Mouse (Mus musculus) kidney, embryonic 16.5 days (tissue): ENCODE data around the gene Arhgap10. TPM values are rescaled to one million over a fixed set of nuclear protein-coding genes. Genes with fewer than 3 reads are reported as not detected.
A peak's percentile ranks its signal among the peaks of the same experiment; 100 is the strongest.

ENCODE experiments used
- ATAC-seq: fragments of 200-750 bp; cut with Nextera tagmentation; 2 replicates; pipeline ENCODE4 v1.8.0; 2017; ENCODE audit warnings: moderate TSS enrichment; ENCODE audit not compliant: low FRiP score, low TSS enrichment
- H3K27ac ChIP-seq: fragments of 300-500 bp; sonication (generic); 2 replicates; pipeline ENCODE4 v1.5.1; 2014; ENCODE audit warnings: low read length
- H3K27me3 ChIP-seq: fragments of 300-500 bp; sonication (generic); 2 replicates; pipeline ENCODE4 v1.6.1; 2014; ENCODE audit warnings: low read length, control low read depth, mixed read lengths; ENCODE audit not compliant: insufficient read depth
- H3K36me3 ChIP-seq: fragments of 300-500 bp; sonication (generic); 2 replicates; pipeline ENCODE4 v1.6.1; 2014; ENCODE audit warnings: low read length, control low read depth, mixed read lengths; ENCODE audit not compliant: insufficient read depth
- H3K4me1 ChIP-seq: fragments of 300-500 bp; sonication (generic); 2 replicates; pipeline ENCODE4 v1.6.1; 2014; ENCODE audit warnings: low read length, control low read depth, mixed read lengths; ENCODE audit not compliant: insufficient read depth
- H3K4me2 ChIP-seq: fragments of 300-500 bp; sonication (generic); replicated peaks from 2 replicates; pipeline ENCODE4 v1.6.1; 2014; ENCODE audit warnings: low read depth, low read length
- H3K4me3 ChIP-seq: fragments of 300-500 bp; sonication (generic); 2 replicates; pipeline ENCODE4 v1.5.1; 2014; ENCODE audit warnings: mild to moderate bottlenecking, low read length
- H3K9ac ChIP-seq: fragments of 300-500 bp; sonication (generic); replicated peaks from 2 replicates; pipeline ENCODE4 v1.6.1; 2014; ENCODE audit warnings: low read length
- H3K9me3 ChIP-seq: fragments of 300-500 bp; sonication (generic); 2 replicates; pipeline ENCODE4 v1.6.1; 2016; ENCODE audit warnings: low read length, control low read depth
- WGBS: fragments of 180-500 bp; shearing (Covaris S2); extraction: QIAGEN DNeasy Blood & Tissue Kit; methylation state at CpG from one replicate; pipeline ENCODE4 v1.1.7; 2014; 5-methylcytosine and 5-hydroxymethylcytosine counted together
- polyA plus RNA-seq: library from polyadenylated mRNA; unstranded; fragments of >200 nt; fragmentation: Nextera tagmentation; extraction: Ambion mirVana; gene quantifications from 2 replicates; pipeline ENCODE4 v1.2.1, GENCODE M21; 2015

The Arhgap10 gene
- polyA plus RNA-seq, 1 experiment from 2014 or later = 36.0 TPM

DNA sequence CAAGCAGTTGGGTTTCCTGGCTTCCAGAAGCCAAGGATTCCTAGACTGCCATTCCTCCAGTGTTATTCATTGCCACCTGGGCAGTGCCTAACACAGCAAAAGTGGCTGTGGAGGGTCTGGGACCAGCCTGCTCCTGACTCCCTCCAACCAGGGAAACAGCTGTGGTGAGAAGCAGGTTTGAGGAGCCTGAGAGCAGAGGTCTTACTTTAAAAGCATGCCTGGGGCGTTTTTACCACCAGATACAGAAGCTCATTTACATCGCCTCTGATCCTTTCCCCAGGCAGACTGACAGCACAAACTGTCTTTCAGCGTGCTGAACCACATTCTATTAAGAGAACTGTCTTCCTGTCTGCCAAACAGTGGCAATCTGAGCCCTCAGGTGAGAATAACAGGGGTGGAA lies 237.8 kb downstream of the Arhgap10 start:
- WGBS = 53% methylated on average over 3 of the region's 3 CpGs
- no peak for ATAC-seq
- Histone ChIP-seq H3K36me3 (no peaks in the 10 kb centered on the region; the same call in 1 of the 2 replicates), H3K9ac (no peak overlapping the region), H3K27ac (no peak overlapping the region), H3K4me1 (no peaks in the 10 kb centered on the region), H3K27me3 (no peaks in the 10 kb centered on the region), H3K9me3 (no peaks in the 10 kb centered on the region), H3K4me3 (no peak overlapping the region), H3K4me2 (no peak overlapping the region)

DNA sequence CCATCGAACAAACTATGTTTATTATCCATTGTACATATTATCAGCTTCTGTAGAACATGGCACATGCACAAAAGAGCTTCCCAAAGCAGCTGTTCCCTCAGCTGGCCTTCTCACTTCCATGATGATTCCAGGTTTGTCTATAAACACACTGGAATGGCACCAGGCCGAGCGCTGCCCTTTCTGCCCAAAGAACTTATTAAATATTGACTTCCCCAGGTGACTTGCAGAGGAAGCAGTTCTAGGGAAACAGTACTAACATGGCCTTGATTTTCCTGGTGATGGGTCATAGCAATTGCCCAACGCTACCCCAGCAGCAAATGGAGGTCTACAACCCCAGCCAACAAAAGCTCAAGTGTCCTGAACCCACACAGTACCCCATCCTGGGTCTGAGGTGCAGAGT lies 239.5 kb downstream of the Arhgap10 start:
- no peak overlapping the region for H3K9ac ChIP-seq
- no peak for ATAC-seq
- H3K4me3 ChIP-seq = no peak overlapping the region
- H3K4me2 ChIP-seq = no peak overlapping the region
- H3K4me1 ChIP-seq = no peaks in the 10 kb centered on the region
- H3K9me3 ChIP-seq = no peaks in the 10 kb centered on the region
- H3K36me3 ChIP-seq = no peaks in the 10 kb centered on the region
- H3K27ac ChIP-seq = no peak overlapping the region
- no peaks in the 10 kb centered on the region for H3K27me3 ChIP-seq
- WGBS = 92% methylated on average over 4 of the region's 4 CpGs

DNA sequence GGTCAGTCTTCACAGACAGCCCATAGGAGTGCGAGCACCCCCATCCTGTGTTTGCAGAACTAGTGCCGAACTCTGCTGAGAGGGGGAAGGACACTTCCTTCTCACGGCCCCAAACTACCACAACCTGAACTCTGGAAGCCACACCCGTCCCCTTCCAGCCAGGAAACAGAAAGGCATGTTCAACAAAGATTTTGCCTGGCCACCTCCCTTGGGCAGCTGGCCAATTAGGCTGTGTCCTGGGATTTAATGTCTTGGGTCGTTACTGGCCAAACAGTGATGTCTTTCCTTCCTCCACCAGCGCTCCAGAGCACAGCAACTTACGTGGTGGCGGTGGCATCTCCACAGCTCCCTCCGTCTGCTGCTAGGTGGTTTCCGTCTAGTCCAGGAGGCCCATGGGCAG lies 240.9 kb downstream of the Arhgap10 start:
- peak; percentile 61 for ATAC-seq
- Histone ChIP-seq H3K4me3 (no peak overlapping the region), H3K9me3 (no peaks in the 10 kb centered on the region), H3K36me3 (no peaks in the 10 kb centered on the region), H3K4me1 (no peaks in the 10 kb centered on the region), H3K9ac (no peak overlapping the region), H3K4me2 (no peak overlapping the region), H3K27ac (no peak overlapping the region), H3K27me3 (no peaks in the 10 kb centered on the region)
- WGBS = 70% methylated on average over 10 of the region's 10 CpGs

DNA sequence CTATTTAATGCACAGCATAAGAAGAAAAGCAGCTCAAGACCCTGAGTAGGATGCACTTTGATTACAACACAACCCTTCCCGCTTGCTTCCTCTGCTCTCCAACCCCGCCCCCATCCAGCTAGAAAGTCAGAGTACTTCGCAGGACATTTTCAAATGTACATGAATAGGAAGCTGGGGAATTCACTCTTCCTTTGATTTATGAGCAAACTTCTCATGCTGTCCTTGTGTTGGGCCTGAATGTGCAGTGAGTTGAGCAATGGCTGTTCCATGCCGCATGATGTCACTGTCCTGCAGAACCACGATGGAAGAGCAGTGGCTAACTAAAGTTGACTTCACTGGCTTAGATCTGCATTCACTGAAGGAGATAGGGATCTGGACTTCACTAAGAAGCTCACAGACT lies 242.2 kb downstream of the Arhgap10 start:
- no peak for ATAC-seq
- whole genome bisulfite sequencing = 82% methylated on average over 5 of the region's 5 CpGs

DNA sequence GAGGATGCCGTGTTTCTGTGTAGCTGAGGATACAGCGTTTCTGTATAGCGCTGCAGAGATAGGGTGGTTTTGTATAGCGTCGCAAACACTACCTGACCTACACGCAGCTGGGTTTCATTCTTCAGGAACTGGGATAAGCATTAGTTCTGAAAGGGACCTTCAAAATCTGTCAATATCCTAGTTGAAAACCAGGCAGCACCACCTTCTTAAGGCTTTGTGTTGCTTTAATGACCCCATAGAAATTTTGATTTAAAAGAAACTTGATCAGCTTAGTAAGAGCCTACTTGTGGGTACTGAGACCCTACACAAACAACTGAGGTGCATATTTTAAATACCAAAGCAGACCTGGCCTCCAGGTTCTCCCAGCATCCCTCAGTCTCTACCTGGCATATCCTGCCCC lies 245.6 kb downstream of the Arhgap10 start:
- H3K9me3 ChIP-seq = peaks cover 10% of the 10 kb centered on the region; the same call in 1 of the 2 replicates
- H3K9ac ChIP-seq = no peak overlapping the region
- H3K36me3 ChIP-seq = peaks cover 18% of the 10 kb centered on the region
- H3K27ac ChIP-seq = no peak overlapping the region
- no peak overlapping the region for H3K4me2 ChIP-seq
- no peaks in the 10 kb centered on the region for H3K27me3 ChIP-seq
- peaks cover 7% of the 10 kb centered on the region; the same call in 1 of the 2 replicates for H3K4me1 ChIP-seq
- H3K4me3 ChIP-seq = no peak overlapping the region
- no peak for ATAC-seq
- 91% methylated on average over 6 of the region's 6 CpGs for WGBS

More for the DNA sequence above, 242.2 kb downstream of the Arhgap10 start:
- Histone ChIP-seq H3K4me3 (no peak overlapping the region), H3K9me3 (peaks cover under 1% of the 10 kb centered on the region; the same call in 1 of the 2 replicates), H3K9ac (no peak overlapping the region), H3K4me1 (no peaks in the 10 kb centered on the region), H3K36me3 (peaks cover 5% of the 10 kb centered on the region), H3K4me2 (no peak overlapping the region), H3K27me3 (no peaks in the 10 kb centered on the region), H3K27ac (no peak overlapping the region)

DNA sequence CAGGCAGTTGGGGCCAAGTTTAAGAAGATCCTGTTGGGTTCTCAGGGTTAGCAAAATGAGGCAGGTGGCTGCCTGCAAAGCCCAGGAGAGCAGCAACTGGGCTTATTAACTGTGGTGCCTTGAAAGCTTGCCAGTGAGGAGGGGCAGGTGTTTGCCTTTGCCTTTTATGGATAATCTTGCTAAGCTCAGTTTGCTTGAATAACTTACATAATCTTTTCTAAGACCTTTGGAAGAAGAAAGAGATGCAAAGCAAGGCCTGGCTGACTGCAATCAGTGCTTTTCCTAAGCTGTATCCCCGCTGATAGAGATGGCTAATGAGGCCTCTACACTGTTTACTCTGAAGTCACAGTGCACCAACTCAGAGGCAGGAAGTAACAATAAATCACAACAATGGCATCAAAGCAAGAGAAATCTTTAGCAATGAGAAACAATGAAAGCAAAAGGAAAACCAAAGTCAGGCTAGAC lies 249.8 kb downstream of the Arhgap10 start:
- Histone ChIP-seq H3K9me3 (peaks cover 10% of the 10 kb centered on the region; the same call in 1 of the 2 replicates), H3K27ac (no peak overlapping the region), H3K4me2 (no peak overlapping the region), H3K4me1 (peaks cover 7% of the 10 kb centered on the region; the same call in 1 of the 2 replicates), H3K4me3 (no peak overlapping the region), H3K27me3 (no peaks in the 10 kb centered on the region), H3K36me3 (peaks cover 20% of the 10 kb centered on the region), H3K9ac (no peak overlapping the region)
- 15% methylated on average over 1 of the region's 1 CpGs for WGBS
- no peak for ATAC-seq

DNA sequence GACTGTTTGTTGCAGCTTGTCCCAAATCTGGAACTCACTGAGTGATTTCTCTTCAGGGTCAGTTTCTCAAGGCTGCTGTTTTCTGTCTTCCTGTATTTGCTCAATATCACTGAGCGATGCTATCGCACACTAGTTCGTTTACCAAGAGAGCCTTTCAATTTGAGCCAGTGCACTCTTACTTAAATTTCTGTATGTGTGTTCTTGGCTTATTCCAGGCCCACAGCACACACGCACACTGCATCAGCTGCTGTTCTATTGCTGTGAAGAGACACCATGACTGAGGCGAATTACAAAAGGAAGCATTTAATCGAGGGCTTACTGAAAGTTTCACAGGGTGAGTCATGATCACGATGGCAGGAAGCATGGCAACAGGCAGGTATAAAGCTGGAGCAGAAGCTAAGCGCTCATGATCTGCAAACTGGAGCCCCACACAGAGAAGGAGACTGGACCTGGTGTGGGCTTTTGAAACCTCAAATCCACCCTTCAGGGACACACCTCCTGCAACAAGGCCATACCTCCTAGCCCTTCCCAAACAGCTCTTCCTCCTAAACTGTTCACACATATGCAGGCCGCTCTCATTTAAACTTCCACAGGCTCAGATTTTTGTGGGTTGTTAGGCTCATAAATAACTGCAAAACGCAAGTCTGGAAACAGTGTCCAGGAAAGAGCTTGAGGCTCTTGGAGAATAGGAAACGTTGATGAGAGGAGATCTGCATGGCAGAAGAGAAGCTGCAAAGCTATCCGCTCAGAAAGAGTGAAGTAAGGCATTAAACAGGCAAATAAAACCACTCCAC lies 255.3 kb downstream of the Arhgap10 start:
- 65% methylated on average over 12 of the region's 12 CpGs for WGBS
- no peaks in the 10 kb centered on the region for H3K27me3 ChIP-seq
- no peak overlapping the region for H3K4me3 ChIP-seq
- no peaks in the 10 kb centered on the region for H3K4me1 ChIP-seq
- H3K27ac ChIP-seq = no peak overlapping the region
- H3K9me3 ChIP-seq = no peaks in the 10 kb centered on the region
- 0 out of 2 replicates have a peak, but pooled peaks cover 14% of the 10 kb centered on the region for H3K36me3 ChIP-seq
- H3K4me2 ChIP-seq = no peak overlapping the region
- no peak for ATAC-seq
- no peak overlapping the region for H3K9ac ChIP-seq

DNA sequence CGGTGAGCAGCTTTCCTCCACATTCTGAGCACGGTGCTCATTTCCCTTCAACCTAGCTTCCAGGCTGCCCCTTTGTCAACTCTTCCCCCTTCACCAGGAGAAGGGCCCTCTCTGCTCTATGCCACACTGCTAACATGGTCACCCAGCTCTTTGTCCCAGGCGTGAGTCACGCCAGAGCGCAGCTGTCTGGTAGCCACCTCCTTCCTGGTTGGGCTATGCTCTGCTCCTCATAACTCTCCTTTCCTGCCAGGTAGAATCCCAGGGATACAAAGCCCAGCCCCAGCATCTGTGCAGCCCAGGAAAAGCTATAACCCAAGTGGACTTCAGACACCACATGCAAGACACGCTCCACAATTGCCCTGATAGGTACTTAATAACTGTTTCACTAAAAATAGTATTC lies 256.5 kb downstream of the Arhgap10 start:
- no peak overlapping the region for H3K9ac ChIP-seq

DNA sequence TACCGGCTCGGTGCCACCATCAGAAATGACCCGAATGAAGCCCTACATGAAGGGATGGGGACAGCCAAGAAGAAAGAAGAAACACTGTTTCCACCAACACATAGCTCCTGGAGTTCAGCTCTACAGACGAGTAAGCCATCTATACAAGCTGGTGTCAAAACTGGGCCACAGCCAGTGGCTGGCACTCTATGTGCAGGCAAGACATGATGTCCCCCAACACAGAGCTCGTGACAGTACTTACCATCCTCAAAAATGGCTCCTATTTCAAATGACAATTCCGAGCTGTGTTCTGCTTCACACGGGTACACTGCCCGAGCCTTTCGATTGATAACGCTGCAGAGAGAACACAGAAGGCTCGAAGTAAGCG lies 260.7 kb downstream of the Arhgap10 start:
- H3K4me1 ChIP-seq = no peaks in the 10 kb centered on the region
- H3K27me3 ChIP-seq = no peaks in the 10 kb centered on the region
- no peaks in the 10 kb centered on the region for H3K9me3 ChIP-seq
- WGBS = 95% methylated on average over 12 of the region's 12 CpGs
- H3K4me2 ChIP-seq = no peak overlapping the region
- H3K4me3 ChIP-seq = no peak overlapping the region
- H3K36me3 ChIP-seq = peaks cover 21% of the 10 kb centered on the region
- no peak overlapping the region for H3K27ac ChIP-seq
- H3K9ac ChIP-seq = no peak overlapping the region
- no peak for ATAC-seq

More for the DNA sequence above, 256.5 kb downstream of the Arhgap10 start:
- H3K4me3 ChIP-seq = no peak overlapping the region
- peak; percentile 55; the same call in 1 of the 2 replicates for ATAC-seq
- H3K27me3 ChIP-seq = no peaks in the 10 kb centered on the region
- no peaks in the 10 kb centered on the region for H3K9me3 ChIP-seq
- H3K27ac ChIP-seq = no peak overlapping the region
- WGBS = 76% methylated on average over 6 of the region's 6 CpGs
- peaks cover 19% of the 10 kb centered on the region; the same call in 1 of the 2 replicates for H3K36me3 ChIP-seq
- no peak overlapping the region for H3K4me2 ChIP-seq
- H3K4me1 ChIP-seq = no peaks in the 10 kb centered on the region

DNA sequence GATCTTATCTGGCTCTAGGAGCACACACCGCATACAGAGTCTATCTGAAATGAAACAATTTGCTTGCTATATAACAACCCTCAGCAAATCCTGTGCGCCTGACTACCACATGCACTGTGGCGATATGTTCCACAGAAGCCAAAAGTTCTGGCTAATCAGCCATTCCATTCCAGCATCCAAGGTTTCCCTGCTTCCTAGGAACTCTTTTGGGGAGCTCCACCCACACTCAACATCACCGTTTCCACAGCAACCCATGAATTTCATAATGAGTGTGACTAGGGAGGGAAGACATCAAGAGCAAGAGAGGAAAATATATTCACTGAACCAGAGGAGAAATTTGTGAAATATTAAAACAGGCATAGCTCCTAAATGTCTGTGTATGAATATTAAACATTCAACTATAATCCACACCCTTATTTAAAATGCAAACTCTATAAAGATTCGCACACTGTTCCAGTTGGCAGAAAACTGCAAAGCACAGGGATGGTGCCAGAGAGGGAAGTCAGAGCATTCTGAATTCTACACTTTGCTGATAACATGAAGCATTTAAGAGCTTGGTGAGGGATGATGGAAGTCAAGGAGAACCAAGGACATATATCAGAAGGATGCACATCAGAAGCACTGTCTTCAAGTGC lies 261.2 kb downstream of the Arhgap10 start:
- H3K4me2 ChIP-seq = no peak overlapping the region
- no peaks in the 10 kb centered on the region for H3K27me3 ChIP-seq
- no peaks in the 10 kb centered on the region for H3K4me1 ChIP-seq
- 95% methylated on average over 5 of the region's 5 CpGs for WGBS
- H3K36me3 ChIP-seq = peaks cover 21% of the 10 kb centered on the region
- H3K27ac ChIP-seq = no peak overlapping the region
- H3K9me3 ChIP-seq = no peaks in the 10 kb centered on the region
- H3K9ac ChIP-seq = no peak overlapping the region
- H3K4me3 ChIP-seq = no peak overlapping the region
- no peak for ATAC-seq
